Mouse (Mus musculus): Measurements from ENCODE around the gene Spag4.

DNA sequence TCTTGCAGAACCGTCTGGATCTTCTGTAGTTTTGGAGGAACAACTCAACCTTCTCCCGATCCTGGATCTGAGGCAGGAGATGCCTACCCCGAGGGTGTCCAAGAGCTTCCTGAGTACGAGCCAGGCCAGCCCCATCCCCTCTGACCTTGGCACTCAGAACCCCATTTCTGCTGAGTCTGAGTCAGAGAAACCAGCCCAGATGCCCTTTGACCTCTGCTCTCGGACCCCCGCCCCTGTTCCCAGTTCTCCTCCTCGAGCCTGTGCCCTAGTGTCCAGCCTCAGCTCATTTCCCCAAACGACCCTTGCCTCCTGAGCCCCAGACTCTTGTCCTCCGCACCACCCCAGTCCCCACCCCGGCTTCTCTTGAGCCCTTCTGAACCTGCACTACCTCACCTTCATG lies 1.2 kb downstream of the Spag4 start:
- no peak for TF ChIP-seq CTCF (IDR thresholded peaks at IDR 0.05; ENCODE audit: control insufficient read depth, insufficient read depth, insufficient read length)
- TF ChIP-seq MAX (IDR thresholded peaks at IDR 0.05), result no peak
- TF ChIP-seq MYOG (IDR thresholded peaks at IDR 0.05; ENCODE audit: control insufficient read depth, extremely low read depth, insufficient read length), result no peak

Measured in C2C12 (cell line).